Mouse (Mus musculus) retina, postnatal 1 day (tissue): ENCODE measurements around the gene Pdk2.
A peak's percentile ranks its signal among the peaks of the same experiment; 100 is the strongest.

Experiments used
- DNase-seq: peaks from one replicate; pipeline ENCODE4 v3.0.0-alpha.2; 2012

Gene Pdk2

DNA sequence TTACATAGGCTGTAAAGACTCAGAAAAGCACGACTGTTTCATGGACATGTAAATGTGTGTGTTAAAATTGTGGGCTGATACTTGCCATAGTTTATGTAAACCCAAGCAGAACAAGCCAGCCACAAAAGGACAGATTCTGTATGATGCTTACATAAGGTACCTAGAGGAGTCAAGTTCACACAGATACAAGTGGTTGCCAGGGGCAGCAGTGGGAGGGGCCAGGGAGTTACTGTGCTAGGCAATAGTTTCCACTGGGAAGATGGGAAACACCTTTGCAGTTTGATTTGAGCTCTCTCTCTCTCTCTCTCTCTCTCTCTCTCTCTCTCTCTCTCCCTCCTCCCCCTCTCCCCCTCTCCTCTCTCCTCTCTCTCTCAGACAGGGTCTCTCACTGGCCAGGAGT, 56.0 kb downstream of the Pdk2 start:
- no peak for DNase-seq

DNA sequence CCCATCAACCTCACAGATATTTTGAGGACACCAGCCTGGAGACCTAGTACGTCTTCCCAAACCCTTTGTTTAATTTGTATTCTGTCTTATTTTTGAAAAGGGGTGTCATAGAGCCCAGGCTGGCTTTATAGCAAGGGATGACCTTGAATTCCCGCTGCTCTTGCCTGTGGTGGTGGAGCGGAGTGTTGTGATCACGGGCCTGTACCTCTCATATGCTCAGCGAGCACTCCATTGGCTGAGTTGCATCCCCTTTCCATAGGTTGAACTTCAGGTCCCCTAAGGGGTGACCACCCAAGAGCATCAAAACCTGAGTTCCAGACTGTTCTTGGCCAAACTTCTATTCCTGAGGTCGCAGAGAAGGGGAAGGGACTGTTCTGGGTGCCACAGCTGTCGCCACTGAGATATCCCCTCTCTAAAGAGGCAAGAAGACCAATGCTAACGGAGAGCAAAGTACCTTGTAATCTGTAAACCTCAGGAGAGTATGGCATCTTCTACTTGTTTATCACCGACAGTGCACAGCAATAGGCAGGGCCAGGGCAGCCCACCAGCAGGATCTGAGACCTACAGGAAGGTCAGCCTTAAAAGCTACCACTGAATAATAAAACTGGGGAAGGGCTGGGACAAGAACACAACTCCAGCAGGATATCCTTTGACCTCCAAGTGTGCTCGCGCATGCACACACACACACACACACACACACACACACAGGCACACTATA, 61.5 kb downstream of the Pdk2 start:
- no peak for DNase-seq

DNA sequence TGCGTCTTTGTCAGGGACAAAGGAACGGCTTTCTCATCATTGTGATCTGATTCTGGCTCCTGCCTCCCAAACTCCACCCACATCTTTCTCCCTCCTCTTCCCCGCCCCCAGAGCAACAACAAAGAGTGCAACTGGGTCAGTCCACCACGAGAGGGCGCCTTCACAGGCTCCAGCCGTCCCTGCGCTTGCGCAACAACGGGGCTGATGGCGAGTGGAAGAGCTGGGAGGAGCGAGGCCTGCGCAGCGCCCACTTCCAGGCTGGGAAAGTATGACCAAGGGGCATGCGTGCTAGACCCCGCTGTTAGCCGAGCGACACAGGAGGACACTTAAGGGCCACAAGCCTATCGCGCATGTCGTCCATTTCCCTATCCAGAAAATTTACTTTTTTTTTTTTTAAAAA, 62.2 kb downstream of the Pdk2 start:
- peak; percentile 98 for DNase-seq

DNA sequence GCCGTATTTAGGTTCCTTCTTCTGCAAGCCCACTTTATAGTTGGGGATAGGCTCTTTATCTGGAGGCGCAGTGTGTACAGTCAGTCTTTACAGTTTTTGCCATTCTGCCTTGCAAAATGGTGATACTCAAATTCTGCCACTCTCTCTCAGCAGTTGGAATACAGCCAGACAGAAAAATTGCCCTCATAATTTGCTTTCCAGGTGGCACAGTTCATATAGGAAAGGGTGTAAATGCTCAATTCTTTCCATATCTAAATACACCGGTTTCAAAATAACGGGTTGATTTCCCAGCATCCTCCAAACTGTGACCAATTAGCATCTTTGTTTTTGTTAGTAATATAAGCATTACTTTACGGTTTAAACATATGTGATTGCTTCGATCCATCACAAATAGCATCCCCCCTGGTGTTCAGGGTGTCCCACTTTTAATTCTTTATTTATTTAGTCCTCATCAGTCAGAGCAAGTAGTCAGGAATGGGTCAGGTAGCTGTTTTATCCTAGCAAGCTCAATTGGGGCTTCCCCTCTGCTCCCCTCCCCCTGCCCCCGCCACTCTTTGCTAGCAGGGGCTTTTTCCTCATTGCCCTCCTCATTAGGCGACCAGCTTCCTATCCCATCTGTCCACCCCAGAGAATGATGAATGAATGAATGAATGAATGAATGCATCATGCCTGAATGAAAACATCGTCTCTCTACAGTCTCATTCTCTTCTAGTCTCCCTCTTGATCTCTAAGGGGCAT, 62.8 kb downstream of the Pdk2 start:
- no peak for DNase-seq
